In genomic region chr5:88558991-88559390, GRCm38 (mm10) we compare ENCODE assay signal across 29 mouse cellular contexts. TPM values are rescaled to one million over a fixed set of nuclear protein-coding genes. Genes with fewer than 3 reads are reported as not detected.
DNase-seq lines count a peak whose midpoint lies in the region; ATAC-seq and TF ChIP-seq lines count a peak whose summit lies in the region.
"Had no signal": no experiment of that assay in that cellular context is flagged by ENCODE, and none has a peak within 500 bp of the region (broad histone marks: within the 10 kb centered on the region; RNA-seq: fewer than 3 reads in every experiment).

No protein-coding gene starts in this region.

- H3K36me3 ChIP-seq in liver, adult 2 months (ENCODE audit: control insufficient read depth, insufficient read depth, low read length): no peaks in the 10 kb centered on the region
- H3K36me3 ChIP-seq in liver, embryonic 11.5 days (ENCODE audit: control insufficient read depth, insufficient read depth, low read length): 0 out of 2 replicates have a peak, but pooled peaks cover 3% of the 10 kb centered on the region
- no peaks in the 10 kb centered on the region for H3K36me3 ChIP-seq in stomach, embryonic 15.5 days
- H3K36me3 ChIP-seq in stomach, postnatal 0 days (ENCODE audit: control insufficient read depth, insufficient read depth, low read length): no peaks in the 10 kb centered on the region

- H3K79me2 ChIP-seq in liver, adult 2 months (ENCODE audit: control insufficient read depth, insufficient read depth, low read length): peaks cover 10% of the 10 kb centered on the region; the same call in 1 of the 2 replicates

- no peak overlapping the region for H3K4me2 ChIP-seq in liver, embryonic 11.5 days
- H3K4me2 ChIP-seq in stomach, embryonic 15.5 days: no peak overlapping the region
- no peak overlapping the region for H3K4me2 ChIP-seq in stomach, postnatal 0 days (replicated peaks; ENCODE audit: low read depth)
- H3K4me2 ChIP-seq: embryonic facial prominence, embryonic 13.5 days; embryonic facial prominence, embryonic 15.5 days; forebrain, embryonic 12.5 days had no signal

- no peak for TF ChIP-seq EP300 in stomach, postnatal 0 days (optimal IDR thresholded peaks at IDR 0.05)

- H3K27ac ChIP-seq in liver, adult 2 months (replicated peaks; ENCODE audit: insufficient read depth, low read depth, low read length): peak overlapping the region; percentile 34; the same call in 1 of the 2 replicates
- no peak overlapping the region for H3K27ac ChIP-seq in liver, embryonic 11.5 days (ENCODE audit: low read depth, low read length)
- H3K27ac ChIP-seq in stomach, embryonic 15.5 days: 0 out of 2 replicates have a peak overlapping the region, but pooled peaks have one; percentile 37
- no peak overlapping the region for H3K27ac ChIP-seq in stomach, postnatal 0 days (replicated peaks)
- H3K27ac ChIP-seq: embryonic facial prominence, embryonic 13.5 days; embryonic facial prominence, embryonic 15.5 days; forebrain, embryonic 10.5 days; forebrain, embryonic 12.5 days had no signal

- WGBS in liver, adult 2 months: 32% methylated on average over 1 of the region's 1 CpGs
- WGBS in liver, embryonic 11.5 days: 39% methylated on average over 1 of the region's 1 CpGs
- WGBS in stomach, embryonic 15.5 days: 3% methylated on average over 1 of the region's 1 CpGs
- 7% methylated on average over 1 of the region's 1 CpGs for WGBS in stomach, postnatal 0 days

- H3K9me3 ChIP-seq in liver, embryonic 11.5 days (ENCODE audit: control insufficient read depth, low read length): no peaks in the 10 kb centered on the region
- no peaks in the 10 kb centered on the region for H3K9me3 ChIP-seq in stomach, embryonic 15.5 days
- H3K9me3 ChIP-seq in stomach, postnatal 0 days (ENCODE audit: control insufficient read depth, low read length): no peaks in the 10 kb centered on the region
- H3K9me3 ChIP-seq: embryonic facial prominence, embryonic 13.5 days; embryonic facial prominence, embryonic 15.5 days; forebrain, embryonic 10.5 days; forebrain, embryonic 12.5 days had no signal

- H3K4me3 ChIP-seq in liver, adult 2 months (ENCODE audit: insufficient read depth, low read depth, low read length): no peak overlapping the region
- no peak overlapping the region for H3K4me3 ChIP-seq in liver, embryonic 11.5 days (ENCODE audit: low read depth, low read length)
- H3K4me3 ChIP-seq in stomach, embryonic 15.5 days (replicated peaks): no peak overlapping the region
- H3K4me3 ChIP-seq in stomach, postnatal 0 days (ENCODE audit: low read depth, low read length): no peak overlapping the region
- H3K4me3 ChIP-seq: embryonic facial prominence, embryonic 13.5 days; embryonic facial prominence, embryonic 15.5 days; erythroblast, embryonic 14.5 days; forebrain, embryonic 10.5 days; forebrain, embryonic 12.5 days had no signal

- ATAC-seq in liver, embryonic 11.5 days (replicated peaks; ENCODE audit: low FRiP score): no peak
- ATAC-seq in stomach, embryonic 15.5 days (ENCODE audit: insufficient read depth, low FRiP score, low read depth): no peak
- ATAC-seq in stomach, postnatal 0 days (ENCODE audit: low FRiP score, low TSS enrichment): no peak
- no peak for ATAC-seq in cerebellum, adult (ENCODE audit: insufficient number of reproducible peaks, low FRiP score, low TSS enrichment)
- ATAC-seq: CD4-positive, CD25-positive, alpha-beta regulatory T cell, adult 4 months; forebrain, embryonic 14.5 days; forebrain, embryonic 16.5 days had no signal

- no peak for TF ChIP-seq POLR2A in liver, adult 2 months (IDR thresholded peaks at IDR 0.05; ENCODE audit: extremely low read depth, insufficient read depth, low read length)

- DNase-seq in liver, adult 2 months (ENCODE audit: extremely low read depth, low read depth, low spot score): no peak
- DNase-seq in liver, embryonic 11.5 days (ENCODE audit: low spot score): no peak
- DNase-seq in stomach, postnatal 0 days (ENCODE audit: low spot score): no peak
- DNase-seq in ES-CJ7 (ENCODE audit: low read depth, low spot score): peak; percentile 29
- peak; percentile 56 for DNase-seq in ZHBTc4 (ENCODE audit: low read depth, low spot score)
- no peak for DNase-seq in right cerebral cortex, postnatal 4 days
- DNase-seq: adrenal gland, adult 2 months; adrenal gland, postnatal 10 days; adrenal gland, postnatal 36 days; B cell, adult 2 months; cerebellum, adult 11 months; cerebellum, adult 18-20 months; cerebellum, adult 8-10 months; cerebellum, adult 9-11 months; cerebellum, postnatal 14 days; cerebellum, postnatal 36 days; embryo, embryonic 11 days had no signal

- no peak for TF ChIP-seq CTCF in liver, adult 2 months (IDR thresholded peaks at IDR 0.05; ENCODE audit: low read depth, low read length)
- no peak for TF ChIP-seq CTCF in stomach, postnatal 0 days (IDR thresholded peaks at IDR 0.05; ENCODE audit: low read depth)

- H3K27me3 ChIP-seq in liver, adult 2 months (ENCODE audit: control insufficient read depth, insufficient read depth, low read length): no peaks in the 10 kb centered on the region
- H3K27me3 ChIP-seq in liver, embryonic 11.5 days (replicated peaks; ENCODE audit: control insufficient read depth, insufficient read depth, low read length): no peaks in the 10 kb centered on the region
- no peaks in the 10 kb centered on the region for H3K27me3 ChIP-seq in stomach, embryonic 15.5 days (replicated peaks)
- no peaks in the 10 kb centered on the region for H3K27me3 ChIP-seq in stomach, postnatal 0 days (ENCODE audit: control insufficient read depth, insufficient read depth, low read length)
- H3K27me3 ChIP-seq: embryonic facial prominence, embryonic 13.5 days; embryonic facial prominence, embryonic 15.5 days; forebrain, embryonic 12.5 days had no signal

- peaks cover 20% of the 10 kb centered on the region for H3K4me1 ChIP-seq in liver, adult 2 months (ENCODE audit: control insufficient read depth, insufficient read depth, low read length)
- H3K4me1 ChIP-seq in liver, embryonic 11.5 days (replicated peaks; ENCODE audit: control insufficient read depth, insufficient read depth, low read length): peaks cover 14% of the 10 kb centered on the region
- peaks cover 13% of the 10 kb centered on the region for H3K4me1 ChIP-seq in stomach, embryonic 15.5 days
- H3K4me1 ChIP-seq in stomach, postnatal 0 days (replicated peaks; ENCODE audit: control insufficient read depth, insufficient read depth): peaks cover 7% of the 10 kb centered on the region

- no peak overlapping the region for H3K9ac ChIP-seq in liver, adult 2 months (ENCODE audit: low read depth, low read length)
- no peak overlapping the region for H3K9ac ChIP-seq in liver, embryonic 11.5 days (ENCODE audit: low read depth, low read length)
- H3K9ac ChIP-seq in stomach, embryonic 15.5 days: no peak overlapping the region
- no peak overlapping the region for H3K9ac ChIP-seq in stomach, postnatal 0 days (ENCODE audit: low read length)
- H3K9ac ChIP-seq: embryonic facial prominence, embryonic 13.5 days; embryonic facial prominence, embryonic 15.5 days; forebrain, embryonic 12.5 days had no signal

RNA-seq across cellular contexts. Expression of gene Utp3, which starts 4.7 kb away (rescaled TPM):
- 16.5 and 20.0 TPM in 2 replicates for total RNA-seq in liver, adult 2 months (2014; rRNA removed)
- polyA plus RNA-seq in liver, adult 2 months (2012; rRNA removed): 7.4 and 7.9 TPM in 2 replicates
- polyA plus RNA-seq in liver, embryonic 11.5 days (2014; fragmentation: Nextera tagmentation; extraction: Ambion mirVana): 74.5 and 77.7 TPM in 2 replicates
- 62.6 and 65.5 TPM in 2 replicates for polyA plus RNA-seq in stomach, embryonic 15.5 days (2015; fragmentation: Nextera tagmentation; extraction: Ambion mirVana)
- polyA plus RNA-seq in stomach, postnatal 0 days (2015; fragmentation: Nextera tagmentation; extraction: Ambion mirVana): 34.5 and 34.9 TPM in 2 replicates

RNA-seq across cellular contexts. Expression of gene Rufy3, which starts 5.8 kb away (rescaled TPM):
- total RNA-seq in liver, adult 2 months (2014; rRNA removed): 27.9 and 31.6 TPM in 2 replicates
- 7.6 and 9.7 TPM in 2 replicates for polyA plus RNA-seq in liver, adult 2 months (2012; rRNA removed)
- polyA plus RNA-seq in liver, embryonic 11.5 days (2014; fragmentation: Nextera tagmentation; extraction: Ambion mirVana): 9.1 and 10.7 TPM in 2 replicates
- 16.8 and 18.3 TPM in 2 replicates for polyA plus RNA-seq in stomach, embryonic 15.5 days (2015; fragmentation: Nextera tagmentation; extraction: Ambion mirVana)
- 9.8 and 10.3 TPM in 2 replicates for polyA plus RNA-seq in stomach, postnatal 0 days (2015; fragmentation: Nextera tagmentation; extraction: Ambion mirVana)

RNA-seq across cellular contexts. Expression of gene Jchain, which starts 31.3 kb away (rescaled TPM):
- total RNA-seq in liver, adult 2 months (2014; rRNA removed): 0.55 and 4.4 TPM in 2 replicates
- polyA plus RNA-seq in liver, adult 2 months (2012; rRNA removed): 0.54 and 0.83 TPM in 2 replicates
- 0.23 TPM in 1 of 2 replicates, not detected in the other for polyA plus RNA-seq in liver, embryonic 11.5 days (2014; fragmentation: Nextera tagmentation; extraction: Ambion mirVana)
- polyA plus RNA-seq in stomach, embryonic 15.5 days (2015; fragmentation: Nextera tagmentation; extraction: Ambion mirVana): 0.19 and 0.27 TPM in 2 replicates
- 0.08 TPM in 1 of 2 replicates, not detected in the other for polyA plus RNA-seq in stomach, postnatal 0 days (2015; fragmentation: Nextera tagmentation; extraction: Ambion mirVana)
- total RNA-seq: common myeloid progenitor, adult 5-6 weeks; MEL had no signal
- polyA plus RNA-seq: embryonic facial prominence, embryonic 13.5 days; erythroblast, embryonic 14.5 days; forebrain, embryonic 10.5 days had no signal

Comparison
In these comparisons a context has a peak if more than half of its experiments do, and no peak if none do; other contexts are left out.
1. H3K27ac ChIP-seq: peak in liver, adult 2 months (single experiment) and stomach, embryonic 15.5 days (single experiment); none in liver, embryonic 11.5 days (single experiment) and stomach, postnatal 0 days (single experiment).
2. DNase-seq: peak in ES-CJ7 (single experiment) and ZHBTc4 (single experiment); none in liver, adult 2 months (single experiment), liver, embryonic 11.5 days (single experiment), stomach, postnatal 0 days (single experiment) and right cerebral cortex, postnatal 4 days (single experiment).